Mouse (Mus musculus): Measurements from ENCODE around the gene Sgo2a.
A peak's percentile ranks its signal among the peaks of the same experiment; 100 is the strongest.
"Not testable (repeated sequence)": the region's sequence is repeated elsewhere in the genome, so short reads cannot be mapped to it uniquely, and the experiment has no call there.

Gene Sgo2a

GRCm38 (mm10) chr1:57995432-57996132 lies at the start of gene Sgo2a:
Gene Sgo2a, plus strand, starts transcription at chr1:57995971.
- peak; percentile 87 for DNase-seq

GRCm38 (mm10) chr1:57947552-57948347 lies 48.0 kb upstream of the Sgo2a start:
- DNase-seq: no peak

- no peak for DNase-seq
Observed at GRCm38 (mm10) chr1:57949195-57949594, 46.6 kb upstream of the Sgo2a start.

- no peak for DNase-seq
Observed at GRCm38 (mm10) chr1:57949716-57950115, 46.1 kb upstream of the Sgo2a start.

- DNase-seq: no peak
Observed at GRCm38 (mm10) chr1:57952509-57952908, 43.3 kb upstream of the Sgo2a start.

- DNase-seq: no peak
Observed at GRCm38 (mm10) chr1:57953586-57954375, 42.0 kb upstream of the Sgo2a start.

- DNase-seq: no peak
Observed at GRCm38 (mm10) chr1:57954376-57954765, 41.4 kb upstream of the Sgo2a start.

- no peak for DNase-seq
Observed at GRCm38 (mm10) chr1:57955774-57956173, 40.0 kb upstream of the Sgo2a start.

- peak; percentile 94 for DNase-seq
Observed at GRCm38 (mm10) chr1:57969327-57970271, 26.2 kb upstream of the Sgo2a start.

- no peak for DNase-seq
Observed at GRCm38 (mm10) chr1:57971588-57971987, 24.2 kb upstream of the Sgo2a start.

- no peak for DNase-seq
Observed at GRCm38 (mm10) chr1:57976860-57977259, 18.9 kb upstream of the Sgo2a start.

GRCm38 (mm10) chr1:57989052-57989600 lies 6.6 kb upstream of the Sgo2a start:
- DNase-seq: no peak

GRCm38 (mm10) chr1:57991277-57991676 lies 4.5 kb upstream of the Sgo2a start:
- DNase-seq: no peak

GRCm38 (mm10) chr1:57996133-57996615 lies 403 bp downstream of the Sgo2a start:
- no peak for DNase-seq

- DNase-seq: no peak
Observed at GRCm38 (mm10) chr1:57998146-57998545, 2.4 kb downstream of the Sgo2a start.

GRCm38 (mm10) chr1:58006388-58006787 lies 10.6 kb downstream of the Sgo2a start:
- DNase-seq: not testable (repeated sequence)

GRCm38 (mm10) chr1:58018856-58019255 lies 23.1 kb downstream of the Sgo2a start, which contains the start of gene Kctd18:
Gene Kctd18, minus strand, starts transcription at chr1:58018956.
- DNase-seq: no peak

- DNase-seq: no peak
Observed at GRCm38 (mm10) chr1:58027707-58028106, 31.9 kb downstream of the Sgo2a start.

- peak; percentile 12 for DNase-seq
Observed at GRCm38 (mm10) chr1:58029636-58030117, 33.9 kb downstream of the Sgo2a start, which contains the start of gene Aox1. Gene Aox1, plus strand, starts transcription at chr1:58029931.

GRCm38 (mm10) chr1:58030156-58030871 lies 34.5 kb downstream of the Sgo2a start:
- peak; percentile 20 for DNase-seq
